Comparison of ENCODE assay signal across 9 mouse cellular contexts in the genomic region with DNA sequence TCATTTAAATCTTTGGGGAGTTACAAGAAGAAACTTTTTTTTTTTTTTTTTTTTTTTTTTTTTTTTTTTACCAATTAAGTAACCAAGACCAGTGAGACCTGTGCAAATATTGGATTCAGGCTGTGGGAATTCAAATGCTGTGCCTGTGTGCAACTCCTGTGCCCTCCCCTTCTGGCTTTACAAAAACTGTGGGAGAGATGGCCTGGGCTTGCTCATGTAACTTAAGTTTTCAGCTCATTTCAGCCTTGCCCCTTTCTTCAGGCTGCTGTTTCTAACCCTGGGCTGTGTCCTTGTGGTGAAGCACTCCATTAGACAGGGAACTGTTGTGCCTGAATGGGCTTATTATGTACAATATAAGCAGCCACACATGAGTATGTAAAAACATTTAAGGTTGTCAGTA. TPM values are rescaled to one million over a fixed set of nuclear protein-coding genes. Genes with fewer than 3 reads are reported as not detected.
DNase-seq lines count a peak whose midpoint lies in the region; ATAC-seq and TF ChIP-seq lines count a peak whose summit lies in the region.
"Had no signal": no experiment of that assay in that cellular context is flagged by ENCODE, and none has a peak within 500 bp of the region (broad histone marks: within the 10 kb centered on the region; RNA-seq: fewer than 3 reads in every experiment).

No protein-coding gene starts in this region.

- peaks cover 5% of the 10 kb centered on the region; the same call in 1 of the 2 replicates for H3K4me1 ChIP-seq in heart, postnatal 0 days (ENCODE audit: control insufficient read depth, insufficient read depth)
- peaks cover 25% of the 10 kb centered on the region for H3K4me1 ChIP-seq in midbrain, embryonic 10.5 days

- H3K4me3 ChIP-seq in heart, postnatal 0 days (ENCODE audit: low read depth, low read length): peak overlapping the region; percentile 73
- H3K4me3 ChIP-seq in midbrain, embryonic 10.5 days: peak overlapping the region; percentile 73

- peaks cover 22% of the 10 kb centered on the region for H3K36me3 ChIP-seq in heart, postnatal 0 days (replicated peaks; ENCODE audit: control insufficient read depth, insufficient read depth, low read length)
- H3K36me3 ChIP-seq in midbrain, embryonic 10.5 days: peaks cover 12% of the 10 kb centered on the region

- intact Hi-C loops in heart, postnatal 36 days (cut with DNase I): loop anchor here (1.0 to 5.0 kb wide), 2 partner anchors 35 to 89 kb away; partner anchors contain the start of genes Nt5c3 and Vmn1r4
- intact Hi-C loops in left cerebral cortex, postnatal 4 days (cut with DNase I): no loop called here

- TF ChIP-seq CTCF in heart, postnatal 0 days (IDR thresholded peaks at IDR 0.05; ENCODE audit: low read depth): no peak

- no peak for ATAC-seq in heart, postnatal 0 days (ENCODE audit: insufficient read depth, low read depth)

- DNase-seq in heart, adult 11 months: peak; percentile 82
- DNase-seq in heart, postnatal 36 days: no peak
- peak; percentile 43 for DNase-seq in NIH3T3 (ENCODE audit: low read depth)
- no peak for DNase-seq in heart, postnatal 0 days (ENCODE audit: low spot score)
- DNase-seq in midbrain, embryonic 10.5 days (ENCODE audit: low spot score): no peak
- no peak for DNase-seq in left cerebral cortex, postnatal 4 days
- no peak for DNase-seq in cerebellum, postnatal 14 days
- DNase-seq in right cerebral cortex, adult 2 months (ENCODE audit: low spot score in 2 of 2): no peak

- no peak overlapping the region for H3K27ac ChIP-seq in heart, postnatal 0 days (ENCODE audit: low read depth)
- H3K27ac ChIP-seq in midbrain, embryonic 10.5 days (replicated peaks): no peak overlapping the region

- H3K4me2 ChIP-seq in heart, postnatal 0 days (ENCODE audit: low read depth, low read length): peak overlapping the region; percentile 78

- no peak for TF ChIP-seq EP300 in heart, postnatal 0 days (IDR thresholded peaks at IDR 0.05; ENCODE audit: low read depth)

- H3K27me3 ChIP-seq in heart, postnatal 0 days (ENCODE audit: control insufficient read depth, insufficient read depth, low read length): no peaks in the 10 kb centered on the region
- peaks cover 12% of the 10 kb centered on the region; the same call in 1 of the 2 replicates for H3K27me3 ChIP-seq in midbrain, embryonic 10.5 days (ENCODE audit: low read depth, poor library complexity, severe bottlenecking)
- H3K27me3 ChIP-seq: CH12.LX had no signal

- H3K9ac ChIP-seq in heart, postnatal 0 days (replicated peaks; ENCODE audit: low read depth, low read length): no peak overlapping the region; the same call in 1 of the 2 replicates

- H3K9me3 ChIP-seq in heart, postnatal 0 days (replicated peaks; ENCODE audit: control insufficient read depth, low read length): no peaks in the 10 kb centered on the region
- H3K9me3 ChIP-seq in midbrain, embryonic 10.5 days (replicated peaks): no peaks in the 10 kb centered on the region

RNA-seq across cellular contexts. Expression of gene Fkbp9, which starts 1.0 kb away (rescaled TPM):
- 10 to 100 TPM; 88.2 to 88.8 TPM for total RNA-seq in heart, postnatal 36 days (2021)
- 123 and 142 TPM in 2 replicates for total RNA-seq in heart, postnatal 0 days (2014; rRNA removed; ENCODE audit: low replicate concordance)
- polyA plus RNA-seq in heart, postnatal 0 days (2015; fragmentation: Nextera tagmentation; extraction: Ambion mirVana): 90.0 and 90.2 TPM in 2 replicates
- 64.5 and 65.3 TPM in 2 replicates for polyA plus RNA-seq in midbrain, embryonic 10.5 days (2016; fragmentation: Nextera tagmentation; extraction: Ambion mirVana)
- 10 to 100 TPM; 33.7 to 34.0 TPM for total RNA-seq in left cerebral cortex, postnatal 4 days (2021)

RNA-seq across cellular contexts. Expression of gene Kbtbd2, which starts 35.2 kb away (rescaled TPM):
- total RNA-seq in heart, postnatal 36 days (2021): 10 to 100 TPM; 31.5 to 38.1 TPM
- total RNA-seq in heart, postnatal 0 days (2014; rRNA removed; ENCODE audit: low replicate concordance): 37.2 and 41.5 TPM in 2 replicates
- 17.0 and 17.6 TPM in 2 replicates for polyA plus RNA-seq in heart, postnatal 0 days (2015; fragmentation: Nextera tagmentation; extraction: Ambion mirVana)
- 36.6 and 37.2 TPM in 2 replicates for polyA plus RNA-seq in midbrain, embryonic 10.5 days (2016; fragmentation: Nextera tagmentation; extraction: Ambion mirVana)
- 10 to 100 TPM; 46.5 to 51.0 TPM for total RNA-seq in left cerebral cortex, postnatal 4 days (2021)

Comparison
In these comparisons a context has a peak if more than half of its experiments do, and no peak if none do; other contexts are left out.
1. DNase-seq: peak in heart, adult 11 months (single experiment) and NIH3T3 (single experiment); none in heart, postnatal 36 days (0 of 2), heart, postnatal 0 days (single experiment), midbrain, embryonic 10.5 days (single experiment), left cerebral cortex, postnatal 4 days (single experiment), cerebellum, postnatal 14 days (0 of 2) and right cerebral cortex, adult 2 months (0 of 2).